Mouse (Mus musculus) left cerebral cortex, adult 9 months (tissue): ENCODE data around the gene Mia.
A peak's percentile ranks its signal among the peaks of the same experiment; 100 is the strongest.

ENCODE experiments used
- DNase-seq, 2 experiments: peaks; one replicate each; pipeline ENCODE4 v3.0.0; 2022; ENCODE audit warnings: low spot score in 2 of 2

Mia gene

DNA sequence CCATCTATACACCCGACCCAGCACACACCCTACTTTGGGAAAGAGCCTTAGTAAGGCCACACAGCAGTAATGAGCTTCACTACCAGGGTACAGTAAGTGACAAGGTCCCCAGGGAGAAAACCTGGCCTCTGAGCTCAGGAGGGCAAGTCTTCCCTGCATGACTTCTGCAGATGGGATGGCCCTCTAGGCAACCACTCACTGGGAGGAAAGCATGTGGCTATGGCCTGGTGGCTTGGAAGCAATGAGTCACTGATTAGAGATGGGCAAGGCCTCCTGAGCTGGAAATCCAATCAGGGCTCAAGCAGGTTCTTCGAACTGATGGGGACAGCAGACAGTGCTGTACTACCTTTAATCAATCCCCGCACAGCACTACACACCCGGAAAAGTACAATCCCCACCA, 19.2 kb downstream of the Mia start:
- no peak for DNase-seq

DNA sequence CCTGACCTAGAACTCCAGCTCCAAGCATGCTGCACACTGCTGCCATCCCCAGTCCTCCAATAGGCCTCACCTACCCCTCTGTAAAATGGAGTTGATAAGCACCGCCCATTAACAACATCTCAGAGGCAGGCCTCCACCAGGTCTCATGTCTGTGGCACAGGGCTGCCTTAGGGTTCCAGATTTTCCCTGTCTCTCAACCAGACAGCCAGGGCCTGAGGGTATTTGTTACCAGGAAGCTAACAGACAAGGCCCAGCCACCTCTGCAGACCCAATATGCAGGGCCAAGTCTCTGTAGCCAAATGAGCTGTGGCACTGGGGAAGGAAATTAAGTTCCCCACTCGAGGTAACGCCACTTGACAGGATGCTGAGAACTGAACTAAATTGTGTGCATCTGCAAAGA, 20.0 kb downstream of the Mia start:
- DNase-seq = no peak

DNA sequence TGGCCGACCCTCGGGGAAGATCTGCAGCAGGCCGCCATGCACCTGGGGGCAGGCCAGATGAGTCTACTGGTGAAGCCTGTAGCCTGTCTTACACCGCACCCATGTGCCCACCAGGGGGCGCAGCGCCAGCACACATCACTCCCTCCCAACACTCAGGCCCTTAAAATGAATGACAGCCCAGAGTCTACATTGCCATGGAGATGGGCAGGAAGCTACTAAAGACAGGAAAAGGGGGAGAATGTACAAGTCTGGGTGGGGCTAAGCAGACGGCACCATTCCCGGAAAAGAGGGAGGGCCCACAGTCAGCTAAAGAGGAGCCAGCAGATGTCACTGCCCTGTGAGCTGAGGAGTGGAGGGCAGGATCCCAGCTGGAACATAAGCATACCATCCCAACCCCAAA, 21.1 kb downstream of the Mia start:
- peak; percentile 80 to 88 for DNase-seq

DNA sequence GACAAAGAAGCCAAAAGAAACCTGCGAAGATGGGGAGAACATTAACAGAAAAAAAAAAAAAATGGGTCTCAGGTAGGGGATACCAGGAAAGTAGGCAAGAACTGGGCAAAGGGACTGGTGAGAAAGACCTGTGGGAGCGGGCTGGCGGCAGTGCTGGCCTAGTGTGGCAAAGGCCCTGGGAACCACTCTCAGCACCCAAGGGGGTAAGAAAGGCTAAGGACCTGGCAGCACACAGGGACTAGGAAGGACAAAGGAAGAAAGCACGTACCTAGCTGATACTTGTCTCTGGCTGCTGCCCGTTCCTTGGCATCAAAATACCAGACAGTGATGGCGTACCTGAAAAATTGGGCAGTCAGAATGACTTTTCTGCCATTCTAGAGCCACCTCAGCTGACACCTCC, 21.7 kb downstream of the Mia start:
- DNase-seq = no peak

DNA sequence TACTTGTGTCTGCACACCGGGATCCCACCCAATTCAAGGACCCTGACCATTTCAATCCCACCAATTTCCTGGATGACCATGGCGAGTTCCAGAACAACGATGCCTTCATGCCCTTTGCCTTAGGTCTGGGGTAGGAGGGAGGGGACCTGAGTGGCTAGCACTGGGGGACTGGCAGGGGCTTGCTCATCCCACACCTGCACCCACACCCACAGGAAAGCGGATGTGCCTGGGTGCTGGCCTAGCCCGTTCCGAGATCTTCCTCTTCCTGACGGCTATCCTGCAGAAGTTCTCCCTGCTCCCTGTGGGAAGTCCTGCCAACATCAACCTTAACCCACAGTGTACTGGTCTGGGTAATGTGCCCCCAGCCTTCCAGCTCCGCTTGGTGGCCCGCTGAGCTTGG, 22.8 kb downstream of the Mia start:
- DNase-seq = no peak

DNA sequence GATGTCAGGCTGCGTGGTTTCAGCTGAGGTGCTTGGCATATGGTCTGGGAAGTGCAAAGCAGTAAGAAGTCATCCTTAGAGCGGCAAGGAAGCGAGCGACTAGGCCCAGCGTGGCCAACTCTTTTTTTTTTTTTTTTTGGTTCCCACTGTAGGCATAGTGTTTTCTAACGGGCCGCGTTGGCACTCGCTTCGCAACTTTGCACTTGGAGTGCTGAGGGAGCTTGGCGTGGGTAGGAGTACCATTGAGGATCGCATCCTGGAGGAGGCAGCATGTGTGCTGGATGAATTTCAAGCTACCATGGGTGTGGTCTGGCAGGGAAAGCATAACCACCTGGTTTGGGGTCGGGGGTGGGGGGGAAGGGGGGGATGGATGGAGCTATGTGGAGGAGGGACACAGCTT, 25.0 kb downstream of the Mia start:
- DNase-seq = peak in 1 of 2 experiments; percentile 75

DNA sequence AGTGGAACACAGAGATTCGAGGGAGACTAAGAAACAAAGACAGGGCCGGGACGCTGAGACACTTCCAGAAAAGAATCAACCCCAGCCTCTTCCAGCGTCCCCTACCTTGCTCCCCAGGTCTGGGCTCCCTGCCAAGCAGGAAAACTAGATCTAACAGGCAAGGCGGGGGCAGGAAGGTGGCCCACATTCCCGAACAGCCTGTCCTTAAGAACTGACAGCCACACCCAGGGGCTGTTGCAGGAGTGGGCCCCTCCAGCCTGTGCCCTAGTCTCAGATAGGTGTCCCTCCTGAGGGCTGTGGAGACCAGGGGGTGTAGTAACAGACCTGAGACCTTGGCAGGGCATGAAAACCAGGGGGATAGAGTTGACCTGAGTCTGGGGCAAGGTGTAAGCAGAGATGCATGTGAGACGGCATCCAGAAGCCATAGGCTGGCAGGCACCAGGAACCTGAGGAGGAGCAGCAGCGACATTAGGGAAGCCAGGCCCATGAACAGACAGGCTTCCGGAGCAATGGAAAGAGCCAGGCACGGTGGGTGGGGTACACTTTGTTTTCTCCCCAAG, 27.7 kb downstream of the Mia start, which contains the start of gene Cyp2t4:
TSS of gene Cyp2t4 (plus strand) at position 510 of the 560 bp plus-strand sequence.
- no peak for DNase-seq

DNA sequence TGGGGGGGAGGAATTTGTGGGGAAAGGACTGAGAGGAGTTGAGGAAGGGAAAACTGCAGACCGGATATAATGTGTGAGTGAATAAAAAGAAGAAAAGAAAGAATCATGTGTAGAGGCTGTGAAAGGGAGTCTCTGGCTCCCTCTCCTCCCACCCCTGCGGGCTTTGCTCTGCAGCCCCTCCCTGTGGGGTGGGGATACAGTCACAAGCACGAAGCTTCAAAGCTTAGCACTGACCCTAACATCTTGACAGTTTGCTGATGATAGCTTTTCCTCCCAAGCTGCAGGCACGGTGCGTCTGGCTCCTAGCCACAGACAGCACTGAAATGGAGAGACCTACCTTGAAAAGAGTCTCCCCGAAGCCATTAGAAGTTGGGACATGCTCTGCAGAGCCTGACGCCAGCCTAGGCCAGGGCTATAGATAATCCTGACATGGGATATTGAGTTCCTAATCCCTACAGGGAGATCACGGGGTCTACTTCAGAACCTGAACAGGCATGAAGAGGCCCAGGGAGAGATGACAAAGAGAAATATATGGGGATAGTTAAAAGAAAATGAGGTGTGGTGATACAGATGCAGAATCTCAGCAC, 44.5 kb downstream of the Mia start:
- no peak for DNase-seq

DNA sequence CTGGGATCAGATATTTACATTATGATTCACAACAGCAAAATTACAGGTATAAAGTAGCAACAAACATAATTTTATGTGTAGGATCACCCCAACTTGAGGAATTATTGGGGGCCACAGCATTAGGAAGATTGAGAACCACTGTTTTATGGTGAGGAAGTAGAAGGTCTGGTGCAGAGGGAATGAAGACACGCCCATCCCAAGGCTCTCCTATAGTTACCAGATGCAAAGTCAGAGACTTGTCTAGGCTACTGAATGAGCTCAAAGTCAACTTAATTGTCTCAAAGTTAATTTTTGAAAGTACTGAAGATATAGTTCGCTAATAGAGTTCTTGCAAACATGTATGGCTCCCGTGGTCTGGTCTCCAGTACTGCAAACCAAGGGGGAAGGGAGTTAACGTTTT, 47.2 kb downstream of the Mia start:
- DNase-seq = no peak

DNA sequence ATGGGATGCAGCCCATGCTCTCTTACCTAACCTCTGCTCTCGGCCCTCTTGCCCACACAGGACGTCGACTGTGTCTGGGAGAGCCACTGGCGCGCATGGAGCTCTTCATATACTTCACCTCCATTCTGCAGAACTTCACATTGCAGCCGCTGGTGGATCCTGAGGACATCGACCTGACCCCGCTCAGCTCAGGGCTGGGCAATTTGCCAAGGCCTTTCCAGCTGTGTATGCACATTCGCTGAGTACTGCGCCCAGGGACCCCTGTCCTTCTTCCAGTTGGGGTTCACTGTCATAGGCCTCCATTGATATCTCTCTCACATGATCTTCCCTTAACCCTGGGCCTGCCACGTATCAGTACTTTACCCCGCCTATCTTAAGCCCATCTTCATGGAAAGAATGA, 47.8 kb downstream of the Mia start:
- DNase-seq = no peak

DNA sequence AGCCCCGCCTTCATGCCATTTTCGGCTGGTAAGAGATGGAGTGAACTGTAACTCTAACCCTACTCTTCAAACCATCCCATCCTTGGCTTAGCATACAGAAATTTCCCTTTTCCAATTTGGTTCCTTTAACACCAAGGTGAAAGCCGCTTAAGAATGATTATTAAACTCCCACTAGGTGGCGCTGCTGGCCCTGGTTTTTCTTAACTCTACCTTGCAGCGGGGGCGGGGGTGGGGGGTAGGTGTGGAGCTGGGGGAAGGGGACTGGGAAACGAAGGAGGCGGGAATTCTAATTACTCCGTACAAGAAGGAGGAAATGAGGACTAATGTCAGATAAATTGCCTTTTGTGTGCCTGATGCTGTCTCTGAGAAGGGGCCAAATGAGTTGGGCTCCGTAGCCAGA, 48.4 kb downstream of the Mia start:
- peak in 1 of 2 experiments; percentile 44 for DNase-seq

DNA sequence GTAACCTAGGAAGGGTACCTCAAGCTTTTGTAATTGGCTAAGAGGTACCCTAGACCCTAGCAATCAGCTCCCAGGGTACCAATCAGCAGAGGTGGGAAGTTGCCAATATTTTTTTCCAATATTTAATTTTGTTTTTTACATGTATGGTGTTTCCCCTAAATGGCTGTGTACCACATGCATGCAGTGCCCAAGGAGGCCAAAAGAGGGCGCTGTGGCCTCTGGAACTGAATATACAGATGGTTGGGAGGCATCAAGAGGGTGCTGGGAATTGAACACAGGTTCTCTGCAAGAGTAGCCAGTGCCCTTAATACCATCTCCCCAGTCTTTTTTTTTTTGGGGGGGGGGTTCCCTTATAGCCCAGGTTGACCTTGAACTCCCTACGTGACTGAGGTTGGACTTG, 49.6 kb downstream of the Mia start:
- DNase-seq = no peak

DNA sequence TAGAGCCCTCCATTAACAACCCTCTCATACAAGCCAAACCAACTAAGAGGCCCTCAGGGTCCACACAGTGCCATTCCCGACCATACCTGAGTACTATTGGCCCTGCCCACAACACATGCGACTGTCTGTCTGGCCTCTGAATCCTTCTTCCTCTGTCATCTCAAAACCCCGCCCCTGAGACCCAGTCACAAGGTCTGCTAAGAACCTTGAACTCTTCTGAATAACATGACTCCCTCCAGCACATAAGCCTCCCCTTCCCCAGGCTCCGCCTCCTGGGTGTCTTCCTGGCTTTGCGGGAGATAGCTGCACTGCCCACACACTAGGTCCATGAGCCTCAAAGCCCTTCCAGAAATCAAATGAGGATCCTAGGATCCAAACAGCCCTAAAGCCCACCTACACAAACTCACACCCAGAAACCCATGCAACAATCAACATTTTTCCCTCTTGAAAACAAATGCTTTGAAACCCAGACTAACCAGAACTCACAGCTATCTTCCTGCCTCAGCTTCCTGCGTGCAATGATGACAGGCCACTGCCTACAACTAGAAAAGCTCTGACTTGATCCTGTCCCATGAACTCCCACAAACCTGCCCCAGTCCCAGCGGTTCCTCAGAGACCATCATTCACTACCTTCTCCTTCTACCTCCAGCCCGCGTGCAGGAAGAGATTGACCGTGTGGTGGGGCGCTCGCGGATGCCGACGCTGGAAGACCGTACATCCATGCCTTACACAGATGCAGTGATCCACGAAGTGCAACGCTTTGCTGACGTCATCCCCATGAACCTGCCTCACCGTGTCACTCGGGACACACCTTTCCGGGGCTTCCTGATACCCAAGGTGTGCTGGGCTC, 50.2 kb downstream of the Mia start:
- no peak for DNase-seq

DNA sequence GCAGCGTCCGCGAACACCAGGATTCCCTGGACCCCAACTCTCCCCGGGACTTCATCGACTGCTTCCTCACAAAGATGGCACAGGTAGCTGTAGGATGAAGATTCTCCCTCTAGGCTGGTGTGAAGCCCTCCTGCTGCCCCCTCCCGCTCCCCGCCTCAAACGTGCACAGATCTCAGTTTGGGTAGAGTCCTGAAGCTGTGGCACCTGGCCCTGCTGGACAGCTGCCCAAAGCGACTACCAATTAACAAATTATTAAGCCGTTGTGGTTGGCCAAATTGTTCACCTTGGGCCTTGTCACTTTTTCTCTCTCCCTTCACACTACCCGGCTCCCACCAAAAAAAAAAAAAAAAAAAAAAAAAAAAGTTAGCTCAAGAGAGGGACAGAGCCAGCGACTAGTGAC, 51.1 kb downstream of the Mia start:
- no peak for DNase-seq
